Mouse (Mus musculus): ENCODE data around the gene Ttc7. TPM values are rescaled to one million over a fixed set of nuclear protein-coding genes. Genes with fewer than 3 reads are reported as not detected.

Gene Ttc7
- polyA plus RNA-seq, 1 experiment from 2014 or later = 4.9 TPM

Other genes with a start within 250 kb of the Ttc7 start
- gene Socs5, start 175.2 kb upstream of the Ttc7 start, polyA plus RNA-seq (2015; fragmentation: Nextera tagmentation; extraction: Ambion mirVana) = 14.8 and 16.2 TPM in 2 replicates
- 48.4 and 52.2 TPM in 2 replicates for gene Mcfd2, start 17.0 kb upstream of the Ttc7 start, polyA plus RNA-seq (2015; fragmentation: Nextera tagmentation; extraction: Ambion mirVana)
- gene Stpg4, start 144.9 kb downstream of the Ttc7 start, polyA plus RNA-seq (2015; fragmentation: Nextera tagmentation; extraction: Ambion mirVana) = 0.42 and 0.54 TPM in 2 replicates
- gene Calm2, start 164.0 kb downstream of the Ttc7 start, polyA plus RNA-seq (2015; fragmentation: Nextera tagmentation; extraction: Ambion mirVana) = 1,861 and 1,975 TPM in 2 replicates

Data from midbrain, embryonic 15.5 days (tissue).